Mouse (Mus musculus) C2C12 (cell line): ENCODE measurements around the gene Susd3. TPM values are rescaled to one million over a fixed set of nuclear protein-coding genes. Genes with fewer than 3 reads are reported as not detected.

ENCODE experiments used
- H3K27me3 ChIP-seq: one replicate; pipeline ENCODE4 v1.6.1; 2011; ENCODE audit not compliant: control insufficient read depth, insufficient read depth, insufficient read length
- H3K36me3 ChIP-seq: one replicate; pipeline ENCODE4 v1.6.1; 2011; ENCODE audit not compliant: control insufficient read depth, insufficient read depth
- H3K4me3 ChIP-seq: one replicate; pipeline ENCODE4 v1.5.1; 2011; ENCODE audit warnings: mild to moderate bottlenecking, control low read depth; ENCODE audit not compliant: poor library complexity, insufficient read depth, severe bottlenecking
- H3K79me2 ChIP-seq: one replicate; pipeline ENCODE4 v1.6.1; 2011; ENCODE audit not compliant: control insufficient read depth, insufficient read depth
- H3K79me3 ChIP-seq: one replicate; pipeline ENCODE4 v1.6.1; 2011; ENCODE audit warnings: low read depth, control low read depth
- H3ac ChIP-seq: one replicate; pipeline ENCODE3; 2011; ENCODE audit warnings: low read depth; ENCODE audit not compliant: control insufficient read depth, insufficient read length
- CEBPB ChIP-seq: IDR thresholded peaks from one replicate; pipeline ENCODE4 v1.6.1; 2011; ENCODE audit warnings: low read depth, mild to moderate bottlenecking, control low read depth, moderate library complexity
- CTCF ChIP-seq: IDR thresholded peaks from one replicate; pipeline ENCODE4 v1.5.1; 2011; ENCODE audit not compliant: control insufficient read depth, insufficient read depth, insufficient read length
- FOSL1 ChIP-seq: IDR thresholded peaks from one replicate; pipeline ENCODE4 v1.8.0; 2011; ENCODE audit warnings: mild to moderate bottlenecking, low read length; ENCODE audit not compliant: poor library complexity, insufficient read depth, severe bottlenecking
- MAX ChIP-seq: IDR thresholded peaks from one replicate; pipeline ENCODE4 v1.6.1; 2011; ENCODE audit warnings: mild to moderate bottlenecking, control low read depth
- MYOD1 ChIP-seq: IDR thresholded peaks from one replicate; pipeline ENCODE4 v1.6.1; 2011; ENCODE audit warnings: low read depth; ENCODE audit not compliant: control insufficient read depth, insufficient read length
- MYOG ChIP-seq: IDR thresholded peaks from one replicate; pipeline ENCODE4 v1.6.1; 2011; ENCODE audit not compliant: control insufficient read depth, insufficient read length; ENCODE audit errors: extremely low read depth
- USF1 ChIP-seq: IDR thresholded peaks from one replicate; pipeline ENCODE4 v1.6.1; 2011; ENCODE audit warnings: low read depth, mild to moderate bottlenecking, control low read depth, moderate library complexity
- polyA plus RNA-seq: library from polyadenylated mRNA; unstranded; fragments of >200 nt; fragmentation: generic; extraction: Trizol; gene quantifications from one replicate; pipeline ENCODE4 v1.2.1, GENCODE M21; 2012; ENCODE audit warnings: missing spikeins

Gene Susd3
- polyA plus RNA-seq, 1 experiment: 0.25 TPM

- Histone ChIP-seq H3K27me3 (no peaks in the 10 kb centered on the region), H3K79me3 (no peaks in the 10 kb centered on the region)
Observed at GRCm38 (mm10) chr13:49249634-49250033, 1.1 kb upstream of the Susd3 start.

GRCm38 (mm10) chr13:49248923-49249322, 417 bp upstream of the Susd3 start:
- no peaks in the 10 kb centered on the region for H3K79me2 ChIP-seq
- no peaks in the 10 kb centered on the region for H3K36me3 ChIP-seq
- TF ChIP-seq USF1 (no peak), MAX (no peak), CEBPB (no peak), CTCF (no peak), MYOD1 (no peak), MYOG (no peak), FOSL1 (no peak)
- H3K79me3 ChIP-seq: no peaks in the 10 kb centered on the region
- no peaks in the 10 kb centered on the region for H3K27me3 ChIP-seq
- H3K4me3 ChIP-seq: no peak overlapping the region
- H3ac ChIP-seq: no peak overlapping the region

More at GRCm38 (mm10) chr13:49249634-49250033, 1.1 kb upstream of the Susd3 start:
- Histone ChIP-seq H3K36me3 (no peaks in the 10 kb centered on the region), H3ac (no peak overlapping the region), H3K79me2 (no peaks in the 10 kb centered on the region), H3K4me3 (no peak overlapping the region)
- TF ChIP-seq MAX (no peak), FOSL1 (no peak), MYOG (no peak), MYOD1 (no peak), CEBPB (no peak), USF1 (no peak), CTCF (no peak)

GRCm38 (mm10) chr13:49247740-49248466, 603 bp downstream of the Susd3 start:
- no peak overlapping the region for H3ac ChIP-seq
- no peaks in the 10 kb centered on the region for H3K36me3 ChIP-seq
- H3K79me2 ChIP-seq: no peaks in the 10 kb centered on the region
- H3K4me3 ChIP-seq: no peak overlapping the region
- no peaks in the 10 kb centered on the region for H3K79me3 ChIP-seq
- no peaks in the 10 kb centered on the region for H3K27me3 ChIP-seq
- TF ChIP-seq CEBPB (no peak), FOSL1 (no peak), CTCF (no peak), MYOG (no peak), MYOD1 (no peak), MAX (no peak), USF1 (no peak)

GRCm38 (mm10) chr13:49247232-49247739, 1.2 kb downstream of the Susd3 start:
- Histone ChIP-seq H3K79me3 (no peaks in the 10 kb centered on the region), H3K4me3 (no peak overlapping the region), H3K27me3 (no peaks in the 10 kb centered on the region), H3K36me3 (no peaks in the 10 kb centered on the region), H3ac (no peak overlapping the region), H3K79me2 (no peaks in the 10 kb centered on the region)
- TF ChIP-seq MAX (no peak), MYOD1 (no peak), CEBPB (no peak), USF1 (no peak), CTCF (no peak), MYOG (no peak), FOSL1 (no peak)

- TF ChIP-seq MYOD1 (no peak), CTCF (no peak), MAX (no peak), USF1 (no peak), MYOG (no peak), CEBPB (no peak), FOSL1 (no peak)
- Histone ChIP-seq H3K79me2 (no peaks in the 10 kb centered on the region), H3K27me3 (no peaks in the 10 kb centered on the region), H3ac (no peak overlapping the region), H3K36me3 (no peaks in the 10 kb centered on the region), H3K4me3 (no peak overlapping the region), H3K79me3 (no peaks in the 10 kb centered on the region)
Observed at GRCm38 (mm10) chr13:49246626-49247025, 1.9 kb downstream of the Susd3 start.

- H3ac ChIP-seq: no peak overlapping the region
- H3K79me2 ChIP-seq: no peaks in the 10 kb centered on the region
- no peaks in the 10 kb centered on the region for H3K36me3 ChIP-seq
- no peaks in the 10 kb centered on the region for H3K27me3 ChIP-seq
- no peaks in the 10 kb centered on the region for H3K79me3 ChIP-seq
- H3K4me3 ChIP-seq: no peak overlapping the region
- TF ChIP-seq CEBPB (no peak), CTCF (no peak)
Observed at GRCm38 (mm10) chr13:49246011-49246410, 2.5 kb downstream of the Susd3 start.
